Mouse (Mus musculus) G1E (cell line): ENCODE data around the gene Nelfb.

Source experiments
- CTCF ChIP-seq: IDR thresholded peaks from 2 replicates; pipeline ENCODE4 v1.5.1; 2012; ENCODE audit warnings: low read depth, low read length, inconsistent platforms, mixed read lengths
- GATA1 ChIP-seq: IDR thresholded peaks from 2 replicates; pipeline ENCODE4 v1.6.1; 2012; ENCODE audit warnings: borderline replicate concordance, low read length, inconsistent platforms, mixed read lengths
- GATA2 ChIP-seq: IDR thresholded peaks from 2 replicates; pipeline ENCODE4 v1.6.1; 2012; ENCODE audit warnings: low read depth, low read length, inconsistent platforms, borderline replicate concordance
- POLR2AphosphoS5 ChIP-seq: IDR thresholded peaks from 2 replicates; pipeline ENCODE4 v1.6.1; 2012; ENCODE audit warnings: low read depth, low read length, inconsistent platforms; ENCODE audit not compliant: insufficient replicate concordance
- TAL1 ChIP-seq: conservative IDR thresholded peaks from 2 replicates; pipeline ENCODE4 v1.6.1; 2012; ENCODE audit warnings: low read depth, low read length, inconsistent platforms, mixed read lengths

DNA sequence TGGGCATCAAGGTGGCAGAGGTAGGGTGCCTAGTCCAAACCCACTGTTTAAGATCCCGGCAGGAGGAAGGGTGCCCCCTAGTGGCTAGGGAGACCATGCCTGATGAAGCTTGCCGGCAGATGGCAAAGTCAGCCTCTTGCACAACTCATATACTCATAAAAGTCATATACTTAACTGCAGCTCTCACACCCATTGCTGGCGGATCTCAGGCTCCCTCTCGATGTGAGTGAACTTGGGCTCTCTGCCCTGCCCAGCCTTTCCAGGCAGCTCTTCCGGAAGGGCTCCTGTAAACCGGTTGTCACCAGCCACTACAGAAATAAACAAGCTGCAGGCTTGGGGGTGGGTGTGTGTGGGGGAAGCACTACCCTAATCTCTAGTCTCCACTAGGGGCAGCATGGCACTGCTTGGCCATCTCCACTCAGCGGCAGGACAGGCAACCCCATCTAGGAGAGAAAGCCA lies 17.2 kb upstream of the Nelfb start:
- TF ChIP-seq CTCF: peak; percentile 67
- no peak for TF ChIP-seq GATA1
- no peak for TF ChIP-seq TAL1
- no peak for TF ChIP-seq POLR2AphosphoS5
- no peak for TF ChIP-seq GATA2
